Mouse (Mus musculus) left cerebral cortex, postnatal 10 days (tissue): Measurements from ENCODE around the gene Fbxl13. TPM values are rescaled to one million over a fixed set of nuclear protein-coding genes. Genes with fewer than 3 reads are reported as not detected.

ENCODE experiments used
- DNase-seq, 2 experiments: peaks; one replicate each; pipeline ENCODE4 v3.0.0; 2021 to 2022; ENCODE audit warnings: low spot score in 2 of 2, mixed read lengths in 1 of 2; ENCODE audit errors: extremely low spot score in 1 of 2
- intact Hi-C: fragments of 180-260 bp; cut with DNase I; formaldehyde crosslinking; loops from one replicate; pipeline ENCODE4 v1.15.1; 2025
- total RNA-seq, 2 experiments: library from RNA; stranded (reverse); gene quantifications; 2 replicates each; pipeline ENCODE4 v1.2.3; 2021

Fbxl13 gene
- total RNA-seq, 2 experiments from 2014 or later = 0.24 to 0.36 TPM

DNA sequence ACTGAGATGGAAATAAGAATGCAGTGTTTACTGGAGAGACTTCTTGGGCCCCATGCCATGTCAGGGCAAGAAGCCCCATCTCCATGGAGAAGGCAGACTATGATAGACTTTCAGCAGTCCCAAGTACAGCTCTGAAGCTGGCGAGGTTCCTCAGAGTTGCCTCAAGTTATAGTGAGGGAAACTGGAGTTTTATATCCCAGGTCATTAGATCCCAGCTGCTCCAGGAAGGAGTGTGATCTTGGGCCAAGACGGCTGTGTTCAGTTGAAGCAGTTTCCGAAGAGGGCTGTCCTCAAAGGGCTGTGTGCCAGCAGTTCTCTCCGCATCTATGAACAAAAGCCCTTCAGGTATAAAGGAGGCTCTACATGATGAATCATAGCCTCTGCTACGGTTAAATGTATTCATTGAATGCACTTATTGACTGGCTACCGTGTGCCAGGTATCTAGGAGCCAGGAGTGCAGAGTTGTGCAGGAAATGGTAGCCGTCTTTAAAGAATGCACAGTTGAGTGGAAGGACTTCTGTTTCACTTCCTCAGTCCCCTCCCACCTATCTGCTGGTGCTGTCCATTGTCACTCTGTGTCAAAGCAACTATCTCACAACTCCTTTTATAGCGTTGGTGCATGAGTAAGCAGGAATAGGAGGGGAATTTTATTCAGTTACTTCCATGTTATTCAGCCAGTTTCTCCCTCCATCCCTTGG lies 204.5 kb downstream of the Fbxl13 start:
- intact Hi-C loops = no loop called here
- DNase-seq = peak; percentile 8 to 21

DNA sequence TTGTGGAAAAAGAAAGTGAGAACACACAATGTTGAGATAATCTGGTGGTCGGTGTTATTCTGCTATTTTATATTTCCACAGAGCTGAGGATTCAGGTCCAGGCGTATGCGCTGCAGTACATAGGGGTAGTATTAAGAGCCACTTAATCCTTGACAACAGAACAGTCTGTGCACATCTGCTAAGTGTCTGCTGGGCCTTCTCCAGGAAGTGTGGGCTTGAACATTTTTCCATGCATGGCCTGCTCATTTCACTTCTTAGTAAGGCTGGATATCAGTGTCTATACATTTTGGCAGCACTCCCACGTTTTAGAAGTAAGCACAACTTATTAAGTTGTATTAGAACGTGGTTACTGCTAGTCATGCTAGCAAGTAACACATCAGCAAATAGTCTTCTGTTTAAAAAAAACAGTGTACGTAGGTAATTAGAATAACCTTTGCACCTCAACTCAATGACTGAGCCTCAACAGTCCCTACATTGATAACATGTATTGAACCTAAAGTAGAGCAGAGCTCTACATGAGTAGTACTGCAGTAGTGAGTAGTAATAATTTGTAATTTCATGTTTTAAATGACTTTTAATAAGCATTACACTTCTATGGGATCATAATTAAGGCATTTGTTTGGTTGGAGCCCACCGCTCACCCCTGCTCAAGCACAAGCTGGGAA lies 205.9 kb downstream of the Fbxl13 start:
- DNase-seq = no peak
- intact Hi-C loops = no loop called here

DNA sequence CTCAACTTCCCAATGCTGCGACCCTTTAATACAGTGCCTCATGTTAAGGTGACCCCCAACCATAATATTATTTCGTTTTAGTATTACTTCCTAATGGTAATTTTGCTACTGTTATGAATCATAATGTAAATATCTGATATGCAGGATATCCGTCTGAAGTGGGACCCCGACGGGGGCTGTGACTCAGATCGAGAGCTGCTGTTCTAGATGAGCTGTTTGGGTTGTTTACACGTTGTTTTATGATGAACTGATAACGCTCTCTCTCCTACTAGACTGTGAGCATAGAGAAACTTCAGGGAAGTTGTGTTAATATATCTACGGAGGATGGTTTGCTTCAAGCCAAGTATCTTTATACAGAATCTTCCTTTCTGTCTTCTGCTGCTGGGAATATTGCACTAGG lies 207.0 kb downstream of the Fbxl13 start:
- intact Hi-C loops = no loop called here
- no peak for DNase-seq

DNA sequence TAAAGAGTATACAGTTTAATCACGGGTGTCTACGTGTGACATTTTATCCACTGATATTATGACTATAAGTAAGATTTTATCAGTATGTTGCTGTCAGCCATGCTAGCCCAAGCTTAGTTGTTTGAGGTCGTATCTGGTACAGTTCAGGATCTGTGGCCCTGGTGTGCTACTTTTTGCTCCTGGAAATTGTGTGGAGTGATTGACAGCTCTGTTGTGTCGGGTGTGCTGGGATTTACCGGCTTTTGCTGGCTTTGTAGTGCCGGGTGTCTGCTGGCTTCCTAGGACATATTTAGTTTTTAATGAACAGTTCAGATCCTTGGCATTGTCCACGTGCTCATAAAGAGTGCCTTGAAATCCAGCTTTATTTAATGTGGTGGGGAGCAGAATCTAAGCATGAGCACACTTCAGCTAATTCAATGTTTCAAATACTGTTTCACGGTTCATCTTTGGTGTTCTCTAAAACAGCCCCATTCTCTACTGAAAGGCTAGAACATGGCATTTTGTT lies 208.9 kb downstream of the Fbxl13 start:
- intact Hi-C loops = no loop called here
- no peak for DNase-seq

DNA sequence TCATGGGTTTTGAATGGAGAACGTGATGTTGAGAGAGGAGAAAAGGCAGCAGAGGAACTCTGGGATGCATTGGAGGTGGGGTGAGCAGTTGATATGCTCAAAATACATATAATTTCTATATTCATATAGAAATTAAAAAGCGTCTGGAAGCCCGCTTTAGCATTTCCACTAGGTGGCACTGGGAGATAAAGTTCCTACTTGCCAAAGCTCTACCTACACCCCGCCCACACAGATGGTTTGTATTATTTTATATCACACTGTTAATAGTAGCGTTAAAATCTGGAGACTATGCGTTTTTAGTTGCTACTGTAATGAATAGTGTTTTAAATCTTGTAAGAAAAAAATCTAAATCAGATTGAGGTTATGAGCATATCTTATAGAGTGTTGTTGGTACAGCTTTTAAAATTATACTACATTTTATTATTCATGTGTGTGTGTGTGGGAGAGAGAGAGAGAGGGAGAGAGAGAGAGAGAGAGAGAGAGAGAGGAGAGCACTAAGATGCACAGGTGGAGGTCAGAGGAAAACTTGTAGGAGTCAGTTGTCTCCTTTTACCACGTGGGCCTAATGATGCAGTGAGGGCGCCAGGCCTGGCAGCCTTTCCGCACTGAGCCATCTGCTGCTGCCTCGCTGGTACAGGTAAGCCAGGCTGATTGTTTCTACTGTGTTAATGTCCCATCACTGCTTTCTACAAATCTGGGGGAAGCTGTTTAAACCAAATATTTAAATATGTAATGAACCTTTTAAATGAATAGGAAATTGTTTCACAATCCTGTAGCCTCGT lies 211.1 kb downstream of the Fbxl13 start:
- intact Hi-C loops = loop anchor here (1.0 to 2.0 kb wide), 2 partner anchors 152 to 206 kb away; no protein-coding TSS in a partner anchor

More for the DNA sequence above, 211.1 kb downstream of the Fbxl13 start:
- peak in 1 of 2 experiments; percentile 38 for DNase-seq

Other genes with a start within 250 kb of the Fbxl13 start
- under 1 TPM; 0.16 to 0.28 TPM for gene Ccdc146, start 221.0 kb downstream of the Fbxl13 start, total RNA-seq
- gene Fam185a, start 220.7 kb downstream of the Fbxl13 start, total RNA-seq = 10 to 100 TPM; 11.6 to 12.5 TPM
- 1 to 10 TPM in 1 of 2 experiments, under 1 TPM in 1; 0.77 to 1.2 TPM for gene Lrrc17, start 102.1 kb downstream of the Fbxl13 start, total RNA-seq
- gene Armc10, start 179 bp upstream of the Fbxl13 start, total RNA-seq = 10 to 100 TPM; 28.4 to 29.1 TPM
- 1 to 10 TPM; 5.0 to 5.2 TPM for gene Napepld, start 55.8 kb upstream of the Fbxl13 start, total RNA-seq
- 10 to 100 TPM; 55.0 to 72.7 TPM for gene Pmpcb, start 91.5 kb upstream of the Fbxl13 start, total RNA-seq
- 10 to 100 TPM; 34.8 to 36.1 TPM for gene Dnajc2, start 139.6 kb upstream of the Fbxl13 start, total RNA-seq
- gene Psmc2, start 139.6 kb upstream of the Fbxl13 start, total RNA-seq = 100 to 1,000 TPM; 122 TPM
- gene Slc26a5, start 220.0 kb upstream of the Fbxl13 start, total RNA-seq = under 1 TPM; 0.32 to 0.47 TPM